Mouse (Mus musculus) lung, adult 2 months (tissue): Measurements from ENCODE around the gene E2f3.

Experiments used
- CTCF ChIP-seq: fragments of 200-500 bp; IDR thresholded peaks from 2 replicates; pipeline ENCODE4 v1.5.1; 2011; ENCODE audit warnings: mild to moderate bottlenecking, low read length, control low read depth; ENCODE audit not compliant: insufficient read depth
- POLR2A ChIP-seq: fragments of 200-500 bp; IDR thresholded peaks from 2 replicates; pipeline ENCODE4 v1.6.1; 2011; ENCODE audit warnings: low read depth, mild to moderate bottlenecking, control low read depth, low read length, borderline replicate concordance; ENCODE audit errors: extremely low read depth

DNA sequence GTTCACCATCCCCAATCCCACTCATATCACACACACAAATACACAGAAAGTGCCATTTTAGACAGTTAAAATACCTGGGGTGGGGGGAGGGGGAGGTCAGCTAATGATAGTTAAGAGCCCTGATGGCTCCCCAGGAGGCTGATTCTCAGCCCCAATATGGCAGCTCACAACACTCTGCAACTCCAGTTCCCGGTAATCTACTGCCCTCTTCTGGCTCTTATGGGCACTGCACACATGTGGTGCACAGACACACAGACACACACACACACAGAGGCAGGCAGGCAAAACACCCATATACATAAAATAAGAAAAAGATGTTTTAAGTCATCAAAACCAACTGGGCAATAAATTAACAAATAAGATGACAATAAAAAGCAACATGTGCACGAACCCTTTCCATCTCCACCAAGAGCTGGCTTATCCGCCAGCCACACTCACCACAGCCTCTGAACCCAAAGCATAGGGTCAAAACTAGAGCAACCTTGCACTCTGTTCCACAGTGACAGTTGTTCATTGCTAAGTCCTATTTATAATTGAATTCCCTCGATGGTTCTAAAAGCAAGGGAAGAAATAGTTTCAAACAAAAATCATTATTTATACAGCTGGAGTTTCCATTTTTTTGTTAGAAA, 32.3 kb downstream of the E2f3 start:
- TF ChIP-seq CTCF = no peak
- no peak for TF ChIP-seq POLR2A
